Comparison of ENCODE assay signal across 15 mouse cellular contexts in genomic region chr13:58629365-58630050, GRCm38 (mm10). TPM values are rescaled to one million over a fixed set of nuclear protein-coding genes. Genes with fewer than 3 reads are reported as not detected.
DNase-seq lines count a peak whose midpoint lies in the region; ATAC-seq and TF ChIP-seq lines count a peak whose summit lies in the region.
"Had no signal": no experiment of that assay in that cellular context is flagged by ENCODE, and none has a peak within 500 bp of the region (broad histone marks: within the 10 kb centered on the region; RNA-seq: fewer than 3 reads in every experiment).

No protein-coding gene starts in this region.

- no peak overlapping the region for H3K4me3 ChIP-seq in stomach, embryonic 16.5 days (replicated peaks; ENCODE audit: low read length)
- H3K4me3 ChIP-seq in stomach, postnatal 0 days (ENCODE audit: low read depth, low read length) = no peak overlapping the region
- H3K4me3 ChIP-seq in forebrain, embryonic 14.5 days (ENCODE audit: low read depth, low read length) = no peak overlapping the region

- no peak for TF ChIP-seq CTCF in stomach, postnatal 0 days (IDR thresholded peaks at IDR 0.05; ENCODE audit: low read depth)

- no peak for TF ChIP-seq EP300 in stomach, postnatal 0 days (optimal IDR thresholded peaks at IDR 0.05)

- no peaks in the 10 kb centered on the region for H3K36me3 ChIP-seq in stomach, embryonic 16.5 days (ENCODE audit: control insufficient read depth, insufficient read depth, low read length)
- no peaks in the 10 kb centered on the region for H3K36me3 ChIP-seq in stomach, postnatal 0 days (ENCODE audit: control insufficient read depth, insufficient read depth, low read length)
- H3K36me3 ChIP-seq in forebrain, embryonic 14.5 days (ENCODE audit: control insufficient read depth, insufficient read depth, low read length) = no peaks in the 10 kb centered on the region
- H3K36me3 ChIP-seq: G1E had no signal

- no peak overlapping the region for H3K9ac ChIP-seq in stomach, embryonic 16.5 days (ENCODE audit: low read length)
- no peak overlapping the region for H3K9ac ChIP-seq in stomach, postnatal 0 days (ENCODE audit: low read length)
- no peak overlapping the region for H3K9ac ChIP-seq in forebrain, embryonic 14.5 days (ENCODE audit: low read length)

- H3K4me2 ChIP-seq in stomach, embryonic 16.5 days (ENCODE audit: low read depth, low read length) = peak overlapping the region; percentile 2; the same call in 1 of the 2 replicates
- H3K4me2 ChIP-seq in stomach, postnatal 0 days (replicated peaks; ENCODE audit: low read depth) = no peak overlapping the region
- H3K4me2 ChIP-seq in forebrain, embryonic 14.5 days (ENCODE audit: low read length) = 0 out of 2 replicates have a peak overlapping the region, but pooled peaks have one; percentile 6

- ATAC-seq in stomach, embryonic 16.5 days (ENCODE audit: insufficient read depth, low FRiP score) = no peak
- ATAC-seq in stomach, postnatal 0 days (ENCODE audit: low FRiP score, low TSS enrichment) = no peak
- no peak for ATAC-seq in forebrain, embryonic 14.5 days
- peak; percentile 47; the same call in 1 of the 2 replicates for ATAC-seq in megakaryocyte, adult 5-6 weeks (ENCODE audit: poor library complexity, severe bottlenecking)
- ATAC-seq in erythroblast, adult 5-6 weeks (replicated peaks; ENCODE audit: low FRiP score, poor library complexity, severe bottlenecking) = no peak

- no peaks in the 10 kb centered on the region; the same call in 1 of the 2 replicates for H3K27me3 ChIP-seq in stomach, embryonic 16.5 days (ENCODE audit: control insufficient read depth, insufficient read depth, low read length)
- no peaks in the 10 kb centered on the region for H3K27me3 ChIP-seq in stomach, postnatal 0 days (ENCODE audit: control insufficient read depth, insufficient read depth, low read length)
- H3K27me3 ChIP-seq in forebrain, embryonic 14.5 days (replicated peaks; ENCODE audit: control insufficient read depth, insufficient read depth, low read length) = no peaks in the 10 kb centered on the region

- H3K4me1 ChIP-seq in stomach, embryonic 16.5 days (ENCODE audit: control insufficient read depth, insufficient read depth, low read length) = no peaks in the 10 kb centered on the region
- H3K4me1 ChIP-seq in stomach, postnatal 0 days (replicated peaks; ENCODE audit: control insufficient read depth, insufficient read depth) = no peaks in the 10 kb centered on the region
- H3K4me1 ChIP-seq in forebrain, embryonic 14.5 days (ENCODE audit: control insufficient read depth, insufficient read depth, low read length) = no peaks in the 10 kb centered on the region

- no peak for DNase-seq in stomach, postnatal 0 days (ENCODE audit: low spot score)
- DNase-seq in forebrain, embryonic 14.5 days (ENCODE audit: low spot score) = peak; percentile 32
- DNase-seq in retina, postnatal 1 day = peak; percentile 45
- DNase-seq in ovary, postnatal 14 days (ENCODE audit: low spot score) = no peak
- no peak for DNase-seq in adrenal gland, postnatal 14 days
- DNase-seq: adrenal gland, postnatal 36 days; cerebellum, postnatal 36 days; gastrocnemius, postnatal 25 days; kidney, postnatal 10 days; left cerebral cortex, postnatal 4 days; lung, postnatal 4 days had no signal

- 24% methylated on average over 13 of the region's 13 CpGs for WGBS in stomach, embryonic 16.5 days
- WGBS in stomach, postnatal 0 days = 23% methylated on average over 13 of the region's 13 CpGs
- 24% methylated on average over 13 of the region's 13 CpGs for WGBS in forebrain, embryonic 14.5 days

- H3K9me3 ChIP-seq in stomach, embryonic 16.5 days (replicated peaks; ENCODE audit: control insufficient read depth, low read length) = no peaks in the 10 kb centered on the region
- no peaks in the 10 kb centered on the region for H3K9me3 ChIP-seq in stomach, postnatal 0 days (ENCODE audit: control insufficient read depth, low read length)
- no peaks in the 10 kb centered on the region for H3K9me3 ChIP-seq in forebrain, embryonic 14.5 days (replicated peaks; ENCODE audit: control insufficient read depth, low read length)
- H3K9me3 ChIP-seq: G1E had no signal

- H3K27ac ChIP-seq in stomach, embryonic 16.5 days (ENCODE audit: low read length) = no peak overlapping the region
- no peak overlapping the region for H3K27ac ChIP-seq in stomach, postnatal 0 days (replicated peaks)
- no peak overlapping the region for H3K27ac ChIP-seq in forebrain, embryonic 14.5 days (ENCODE audit: low read depth, low read length)

RNA-seq across cellular contexts. Expression of gene Slc28a3, which starts 18.8 kb away (rescaled TPM):
- polyA plus RNA-seq in stomach, embryonic 16.5 days (2015; fragmentation: Nextera tagmentation; extraction: Ambion mirVana) = 2.3 and 3.4 TPM in 2 replicates
- 5.8 and 6.9 TPM in 2 replicates for polyA plus RNA-seq in stomach, postnatal 0 days (2015; fragmentation: Nextera tagmentation; extraction: Ambion mirVana)
- polyA plus RNA-seq in forebrain, embryonic 14.5 days (2014; fragmentation: Nextera tagmentation; extraction: Ambion mirVana) = not detected in 2 replicates
- not detected in 2 replicates for total RNA-seq in megakaryocyte, adult 5-6 weeks (2015)
- total RNA-seq in megakaryocyte, adult 5-6 weeks (2017) = not detected in 2 replicates
- total RNA-seq in erythroblast, adult 5-6 weeks (2015; ENCODE audit: low replicate concordance) = not detected in 2 replicates
- total RNA-seq in erythroblast, adult 5-6 weeks (2017; ENCODE audit: low replicate concordance) = 0.17 TPM in 1 of 2 replicates, not detected in the other
- not detected in 2 replicates for total RNA-seq in adrenal gland, postnatal 14 days (2021)
- total RNA-seq: adrenal gland, postnatal 36 days; gastrocnemius, postnatal 25 days had no signal
- polyA plus RNA-seq: G1E had no signal

Comparison
In these comparisons a context has a peak if more than half of its experiments do, and no peak if none do; other contexts are left out.
1. DNase-seq: peak in forebrain, embryonic 14.5 days (single experiment) and retina, postnatal 1 day (single experiment); none in stomach, postnatal 0 days (single experiment), ovary, postnatal 14 days (single experiment) and adrenal gland, postnatal 14 days (single experiment).